ENCODE assay signal across 9 mouse cellular contexts in the genomic region with DNA sequence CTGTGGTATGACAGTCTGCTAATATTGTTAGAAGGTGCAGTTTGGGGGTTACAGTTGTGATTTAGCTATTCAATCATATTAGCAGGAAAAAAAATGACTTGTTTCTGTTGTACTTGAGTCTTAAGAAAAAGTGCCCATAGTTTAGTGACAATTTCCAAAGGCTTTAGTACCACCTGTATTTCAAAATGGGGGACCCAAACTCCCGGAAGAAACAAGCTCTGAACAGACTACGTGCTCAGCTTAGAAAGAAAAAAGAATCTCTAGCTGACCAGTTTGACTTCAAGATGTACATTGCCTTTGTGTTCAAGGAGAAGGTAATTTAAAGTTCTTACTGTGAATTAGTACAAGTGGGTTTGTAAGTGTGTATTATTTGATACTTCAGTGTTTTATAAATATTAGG. TPM values are rescaled to one million over a fixed set of nuclear protein-coding genes. Genes with fewer than 3 reads are reported as not detected.
DNase-seq lines count a peak whose midpoint lies in the region; ATAC-seq and TF ChIP-seq lines count a peak whose summit lies in the region.
"Had no signal": no experiment of that assay in that cellular context is flagged by ENCODE, and none has a peak within 500 bp of the region (broad histone marks: within the 10 kb centered on the region; RNA-seq: fewer than 3 reads in every experiment).

No protein-coding gene starts in this region.

- no peak for DNase-seq in heart, postnatal 4 days
- DNase-seq in cerebellum, postnatal 10 days, result no peak
- no peak for DNase-seq in MN1 (ENCODE audit: low spot score)
- no peak for DNase-seq in left cerebral cortex, postnatal 36 days (ENCODE audit: low spot score in 2 of 2)

- H3K9me3 ChIP-seq in heart, embryonic 13.5 days, result no peaks in the 10 kb centered on the region
- no peaks in the 10 kb centered on the region for H3K9me3 ChIP-seq in ES-Bruce4 (replicated peaks; ENCODE audit: control insufficient read depth, insufficient read depth, low read length, poor library complexity, severe bottlenecking)
- no peaks in the 10 kb centered on the region for H3K9me3 ChIP-seq in forebrain, embryonic 16.5 days (ENCODE audit: control insufficient read depth, low read length)
- H3K9me3 ChIP-seq in liver, embryonic 16.5 days (replicated peaks; ENCODE audit: control insufficient read depth, low read length), result no peaks in the 10 kb centered on the region

- H3K4me3 ChIP-seq in heart, embryonic 13.5 days, result peak overlapping the region; percentile 99
- H3K4me3 ChIP-seq in ES-Bruce4 (ENCODE audit: low read depth, low read length), result no peak overlapping the region
- H3K4me3 ChIP-seq in forebrain, embryonic 16.5 days (replicated peaks; ENCODE audit: low read length), result peak overlapping the region; percentile 70
- peak overlapping the region; percentile 99 for H3K4me3 ChIP-seq in liver, embryonic 16.5 days (ENCODE audit: low read depth, low read length)

- no peak for TF ChIP-seq EP300 in ES-Bruce4 (IDR thresholded peaks at IDR 0.05; ENCODE audit: insufficient read depth, low read depth, low read length)

- TF ChIP-seq CTCF in ES-Bruce4 (IDR thresholded peaks at IDR 0.05; ENCODE audit: low read depth, low read length), result no peak

- peaks cover 33% of the 10 kb centered on the region for H3K36me3 ChIP-seq in heart, embryonic 13.5 days
- H3K36me3 ChIP-seq in ES-Bruce4 (ENCODE audit: control insufficient read depth, insufficient read depth, low read length, poor library complexity, severe bottlenecking), result peaks cover 37% of the 10 kb centered on the region
- peaks cover 10% of the 10 kb centered on the region for H3K36me3 ChIP-seq in forebrain, embryonic 16.5 days (ENCODE audit: control insufficient read depth, insufficient read depth)
- peaks cover 30% of the 10 kb centered on the region for H3K36me3 ChIP-seq in liver, embryonic 16.5 days (ENCODE audit: control insufficient read depth, insufficient read depth)

- peak overlapping the region; percentile 99 for H3K9ac ChIP-seq in heart, embryonic 13.5 days
- H3K9ac ChIP-seq in ES-Bruce4 (ENCODE audit: low read depth, poor library complexity, severe bottlenecking), result peak overlapping the region; percentile 93; the same call in 1 of the 2 replicates
- H3K9ac ChIP-seq in forebrain, embryonic 16.5 days (replicated peaks; ENCODE audit: low read depth, low read length), result no peak overlapping the region
- peak overlapping the region; percentile 100 for H3K9ac ChIP-seq in liver, embryonic 16.5 days (ENCODE audit: low read depth, low read length)

- 19% methylated on average over 2 of the region's 2 CpGs for WGBS in heart, embryonic 13.5 days
- 14% methylated on average over 2 of the region's 2 CpGs for WGBS in forebrain, embryonic 16.5 days
- WGBS in liver, embryonic 16.5 days (ENCODE audit: insufficient replicate concordance), result 10% methylated on average over 2 of the region's 2 CpGs

- no peak overlapping the region for H3K27ac ChIP-seq in heart, embryonic 13.5 days (replicated peaks)
- H3K27ac ChIP-seq in ES-Bruce4 (ENCODE audit: insufficient read depth, low read length), result no peak overlapping the region
- no peak overlapping the region for H3K27ac ChIP-seq in forebrain, embryonic 16.5 days (ENCODE audit: low read length)
- peak overlapping the region; percentile 33; the same call in 1 of the 2 replicates for H3K27ac ChIP-seq in liver, embryonic 16.5 days (ENCODE audit: low read length)

- ATAC-seq in heart, embryonic 13.5 days (ENCODE audit: extremely low read depth, insufficient number of reproducible peaks, low FRiP score, low TSS enrichment), result no peak
- ATAC-seq in forebrain, embryonic 16.5 days, result no peak
- ATAC-seq in liver, embryonic 16.5 days (ENCODE audit: low read depth), result no peak

- H3K4me2 ChIP-seq in heart, embryonic 13.5 days, result peak overlapping the region; percentile 98
- peak overlapping the region; percentile 87 for H3K4me2 ChIP-seq in forebrain, embryonic 16.5 days (ENCODE audit: low read length)
- peak overlapping the region; percentile 82 for H3K4me2 ChIP-seq in liver, embryonic 16.5 days (ENCODE audit: low read depth, low read length)

- no peaks in the 10 kb centered on the region for H3K27me3 ChIP-seq in heart, embryonic 13.5 days (replicated peaks)
- no peaks in the 10 kb centered on the region for H3K27me3 ChIP-seq in ES-Bruce4 (ENCODE audit: control insufficient read depth, insufficient read depth, low read length, poor library complexity, severe bottlenecking)
- no peaks in the 10 kb centered on the region for H3K27me3 ChIP-seq in forebrain, embryonic 16.5 days (replicated peaks; ENCODE audit: control insufficient read depth, insufficient read depth, low read length)
- no peaks in the 10 kb centered on the region for H3K27me3 ChIP-seq in liver, embryonic 16.5 days (ENCODE audit: control insufficient read depth, insufficient read depth, low read depth, low read length)

- H3K4me1 ChIP-seq in heart, embryonic 13.5 days, result peaks cover 32% of the 10 kb centered on the region
- no peaks in the 10 kb centered on the region for H3K4me1 ChIP-seq in ES-Bruce4 (ENCODE audit: control insufficient read depth, insufficient read depth, low read length)
- peaks cover 23% of the 10 kb centered on the region for H3K4me1 ChIP-seq in forebrain, embryonic 16.5 days (replicated peaks; ENCODE audit: control insufficient read depth, insufficient read depth, low read length)
- peaks cover 16% of the 10 kb centered on the region for H3K4me1 ChIP-seq in liver, embryonic 16.5 days (ENCODE audit: control insufficient read depth, low read depth, low read length)

- TF ChIP-seq POLR2A in ES-Bruce4 (IDR thresholded peaks at IDR 0.05; ENCODE audit: insufficient read depth, low read length), result no peak

- intact Hi-C loops in left cerebral cortex, postnatal 36 days (cut with DNase I), result no loop called here

RNA-seq across cellular contexts. Expression of a gene that starts 1.7 kb away (rescaled TPM):
- 8.5 and 10.5 TPM in 2 replicates for polyA plus RNA-seq in heart, embryonic 13.5 days (2015; fragmentation: Nextera tagmentation; extraction: Ambion mirVana)
- total RNA-seq in heart, postnatal 4 days (2021), result 100 to 1,000 TPM; 156 to 166 TPM
- polyA plus RNA-seq in ES-Bruce4 (2011; ENCODE audit: insufficient read depth, insufficient read length, low read depth, missing spikeins), result 78.9 and 92.7 TPM in 2 replicates
- polyA plus RNA-seq in forebrain, embryonic 16.5 days (2015; fragmentation: Nextera tagmentation; extraction: Ambion mirVana), result 26.8 and 30.9 TPM in 2 replicates
- 7.6 and 8.9 TPM in 2 replicates for polyA plus RNA-seq in liver, embryonic 16.5 days (2015; fragmentation: Nextera tagmentation; extraction: Ambion mirVana)
- 100 to 1,000 TPM; 156 to 161 TPM for total RNA-seq in left cerebral cortex, postnatal 36 days (2021)

RNA-seq across cellular contexts. Expression of a gene that starts 28.1 kb away (rescaled TPM):
- 210 and 242 TPM in 2 replicates for polyA plus RNA-seq in heart, embryonic 13.5 days (2015; fragmentation: Nextera tagmentation; extraction: Ambion mirVana)
- 100 to 1,000 TPM; 233 to 245 TPM for total RNA-seq in heart, postnatal 4 days (2021)
- 90.7 and 93.1 TPM in 2 replicates for polyA plus RNA-seq in ES-Bruce4 (2011; ENCODE audit: insufficient read depth, insufficient read length, low read depth, missing spikeins)
- polyA plus RNA-seq in forebrain, embryonic 16.5 days (2015; fragmentation: Nextera tagmentation; extraction: Ambion mirVana), result 53.3 and 55.8 TPM in 2 replicates
- polyA plus RNA-seq in liver, embryonic 16.5 days (2015; fragmentation: Nextera tagmentation; extraction: Ambion mirVana), result 56.0 and 56.9 TPM in 2 replicates
- total RNA-seq in left cerebral cortex, postnatal 36 days (2021), result 10 to 100 TPM; 81.0 to 89.7 TPM

RNA-seq across cellular contexts. Expression of a gene that starts 28.3 kb away (rescaled TPM):
- 30.4 and 34.0 TPM in 2 replicates for polyA plus RNA-seq in heart, embryonic 13.5 days (2015; fragmentation: Nextera tagmentation; extraction: Ambion mirVana)
- 10 to 100 TPM; 16.9 to 21.0 TPM for total RNA-seq in heart, postnatal 4 days (2021)
- 88.3 and 95.8 TPM in 2 replicates for polyA plus RNA-seq in ES-Bruce4 (2011; ENCODE audit: insufficient read depth, insufficient read length, low read depth, missing spikeins)
- polyA plus RNA-seq in forebrain, embryonic 16.5 days (2015; fragmentation: Nextera tagmentation; extraction: Ambion mirVana), result 39.2 and 45.5 TPM in 2 replicates
- 19.6 and 22.3 TPM in 2 replicates for polyA plus RNA-seq in liver, embryonic 16.5 days (2015; fragmentation: Nextera tagmentation; extraction: Ambion mirVana)
- total RNA-seq in left cerebral cortex, postnatal 36 days (2021), result 10 to 100 TPM; 19.0 to 21.6 TPM

RNA-seq across cellular contexts. Expression of a gene that starts 41.5 kb away (rescaled TPM):
- 102 and 119 TPM in 2 replicates for polyA plus RNA-seq in heart, embryonic 13.5 days (2015; fragmentation: Nextera tagmentation; extraction: Ambion mirVana)
- total RNA-seq in heart, postnatal 4 days (2021), result 10 to 100 TPM; 69.9 to 75.8 TPM
- 127 and 129 TPM in 2 replicates for polyA plus RNA-seq in ES-Bruce4 (2011; ENCODE audit: insufficient read depth, insufficient read length, low read depth, missing spikeins)
- 34.3 and 35.1 TPM in 2 replicates for polyA plus RNA-seq in forebrain, embryonic 16.5 days (2015; fragmentation: Nextera tagmentation; extraction: Ambion mirVana)
- 82.5 and 101 TPM in 2 replicates for polyA plus RNA-seq in liver, embryonic 16.5 days (2015; fragmentation: Nextera tagmentation; extraction: Ambion mirVana)
- total RNA-seq in left cerebral cortex, postnatal 36 days (2021), result 1 to 10 TPM; 3.1 to 5.0 TPM

RNA-seq across cellular contexts. Expression of a gene that starts 41.7 kb away (rescaled TPM):
- polyA plus RNA-seq in heart, embryonic 13.5 days (2015; fragmentation: Nextera tagmentation; extraction: Ambion mirVana), result 0.05 and 0.20 TPM in 2 replicates
- under 1 TPM in 1 of 2 experiments, not detected in 1; 0.05 TPM for total RNA-seq in heart, postnatal 4 days (2021)
- polyA plus RNA-seq in ES-Bruce4 (2011; ENCODE audit: insufficient read depth, insufficient read length, low read depth, missing spikeins), result not detected in 2 replicates
- polyA plus RNA-seq in forebrain, embryonic 16.5 days (2015; fragmentation: Nextera tagmentation; extraction: Ambion mirVana), result 3.6 and 5.7 TPM in 2 replicates
- polyA plus RNA-seq in liver, embryonic 16.5 days (2015; fragmentation: Nextera tagmentation; extraction: Ambion mirVana), result 0.12 and 0.27 TPM in 2 replicates
- 10 to 100 TPM; 29.8 to 33.6 TPM for total RNA-seq in left cerebral cortex, postnatal 36 days (2021)
- total RNA-seq: neutrophil, adult 5-6 weeks had no signal
